Mouse (Mus musculus) adrenal gland, adult 18-20 months (tissue): ENCODE measurements around the gene Mgl2. TPM values are rescaled to one million over a fixed set of nuclear protein-coding genes. Genes with fewer than 3 reads are reported as not detected.
"Not testable (repeated sequence)": the region's sequence is repeated elsewhere in the genome, so short reads cannot be mapped to it uniquely, and the experiment has no call there.

Experiments used
- DNase-seq, 2 experiments: peaks; one replicate each; pipeline ENCODE4 v3.0.0; 2021 to 2022; ENCODE audit warnings: low spot score in 2 of 2
- total RNA-seq, 2 experiments: library from RNA; stranded (reverse); gene quantifications; 1 replicate in 1 of 2; 2 replicates in 1 of 2; pipeline ENCODE4 v1.2.3; 2021

Mgl2 gene
- total RNA-seq, 2 experiments from 2014 or later: 3.8 to 9.2 TPM

DNA sequence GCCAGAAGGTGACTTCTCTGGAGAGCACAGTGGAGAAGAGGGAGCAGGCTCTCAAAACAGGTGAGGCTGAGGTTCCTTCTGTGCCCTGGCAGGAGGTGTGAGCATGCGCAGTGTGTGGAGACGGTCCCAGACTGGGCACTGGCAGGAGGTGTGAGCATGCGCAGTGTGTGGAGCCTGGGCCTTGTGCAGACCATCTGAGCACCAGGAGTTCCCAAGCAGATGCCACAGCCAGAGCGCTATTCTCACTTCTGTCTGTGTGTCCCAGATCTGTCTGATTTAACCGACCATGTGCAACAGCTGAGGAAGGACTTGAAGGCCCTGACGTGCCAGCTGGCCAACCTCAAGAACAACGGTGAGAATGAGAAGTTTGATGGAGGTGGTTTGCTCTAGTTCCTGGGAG is 39.3 kb downstream of the Mgl2 start:
- DNase-seq: not testable (repeated sequence)

DNA sequence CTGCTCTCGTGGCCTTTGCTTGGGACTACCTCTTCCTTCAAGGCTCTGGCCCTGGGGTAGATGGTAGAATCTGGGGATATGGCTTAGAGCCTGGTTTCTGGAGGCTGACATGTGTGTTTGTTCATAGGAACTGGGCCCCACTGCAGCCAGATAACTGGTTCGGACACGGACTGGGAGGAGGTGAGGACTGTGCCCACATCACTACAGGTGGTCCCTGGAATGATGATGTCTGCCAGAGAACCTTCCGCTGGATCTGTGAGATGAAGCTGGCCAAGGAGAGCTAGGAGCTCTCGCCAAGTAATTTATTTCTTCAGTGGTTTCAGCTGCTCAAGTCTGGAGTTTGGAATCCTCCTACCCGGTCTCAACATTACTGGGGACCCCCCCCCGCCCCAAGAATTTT is 40.2 kb downstream of the Mgl2 start:
- DNase-seq: no peak

DNA sequence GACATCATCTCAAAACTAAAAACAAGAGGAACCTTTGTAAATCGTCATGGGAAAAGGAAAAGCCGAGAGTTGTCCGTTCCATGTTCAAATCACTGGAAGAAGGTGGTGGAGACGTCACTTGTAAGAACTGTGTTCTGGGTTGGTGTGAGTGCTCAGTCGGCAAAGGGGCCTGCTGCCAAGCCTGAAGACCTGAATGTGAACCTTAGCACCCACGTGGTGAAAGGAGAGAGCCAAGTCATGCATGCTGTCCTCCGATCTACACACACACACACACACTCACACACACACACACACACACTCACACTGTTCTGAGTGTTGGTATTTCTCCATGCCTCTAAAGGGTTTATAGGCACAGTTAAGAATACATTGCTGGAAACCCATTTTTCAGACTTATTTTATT is 41.1 kb downstream of the Mgl2 start:
- DNase-seq: no peak

DNA sequence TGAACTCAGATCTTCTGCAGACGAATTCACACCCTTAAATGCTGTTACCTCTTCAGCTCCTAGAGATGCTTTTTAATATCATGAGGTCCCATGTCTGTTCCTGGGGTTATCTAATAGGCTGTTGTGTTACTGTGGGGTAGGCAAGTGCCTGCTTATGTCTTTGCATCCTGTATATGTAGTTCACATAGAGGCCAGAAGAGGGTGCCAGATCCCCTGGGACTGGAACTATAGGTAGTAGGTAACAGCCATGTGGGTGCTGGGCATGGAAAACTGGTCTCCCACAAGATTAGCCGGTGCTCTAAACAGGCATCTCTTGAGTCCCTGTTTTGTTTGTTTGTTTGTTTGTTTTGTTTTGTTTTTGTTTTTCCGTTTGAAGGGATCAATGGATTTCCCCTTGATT is 41.7 kb downstream of the Mgl2 start:
- peak in 1 of 2 experiments; percentile 29 for DNase-seq

DNA sequence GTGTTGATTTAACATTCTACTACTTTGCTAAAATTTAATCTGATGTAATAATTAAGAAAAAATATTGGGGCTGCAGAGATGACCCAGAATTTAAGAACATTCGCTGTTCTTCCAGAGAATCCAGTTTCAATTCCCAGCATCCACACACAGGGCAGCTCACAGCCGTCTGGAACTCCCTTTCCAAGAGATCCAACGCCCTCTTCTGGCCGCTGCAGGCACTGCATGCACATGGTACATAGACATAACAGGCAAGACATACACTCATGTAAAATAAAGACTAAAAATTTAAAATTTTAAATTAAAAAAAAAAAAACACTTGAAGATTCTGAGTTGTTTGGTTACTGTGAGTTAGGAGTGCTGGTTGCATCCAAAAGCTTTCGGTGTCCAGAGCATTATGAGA is 42.2 kb downstream of the Mgl2 start:
- no peak for DNase-seq

DNA sequence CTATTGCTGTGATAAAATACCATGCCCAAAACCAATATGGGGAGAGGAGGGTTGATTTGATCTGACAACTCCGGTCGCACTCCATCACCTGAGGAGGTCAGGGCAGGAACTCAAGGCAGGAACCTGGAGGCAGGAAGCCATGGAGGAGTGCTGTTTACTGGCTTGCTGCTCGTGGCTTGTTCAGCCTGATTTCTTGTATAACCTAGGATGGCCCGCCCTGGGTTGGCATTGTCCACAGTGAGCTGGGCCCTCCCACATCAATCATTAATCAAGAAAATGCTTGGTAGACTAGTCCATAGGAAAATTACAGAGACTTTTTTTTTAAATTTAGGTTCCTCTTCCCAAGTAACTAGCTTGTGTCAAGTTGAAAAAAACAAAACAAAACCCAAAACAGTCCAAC is 44.4 kb downstream of the Mgl2 start:
- no peak for DNase-seq

DNA sequence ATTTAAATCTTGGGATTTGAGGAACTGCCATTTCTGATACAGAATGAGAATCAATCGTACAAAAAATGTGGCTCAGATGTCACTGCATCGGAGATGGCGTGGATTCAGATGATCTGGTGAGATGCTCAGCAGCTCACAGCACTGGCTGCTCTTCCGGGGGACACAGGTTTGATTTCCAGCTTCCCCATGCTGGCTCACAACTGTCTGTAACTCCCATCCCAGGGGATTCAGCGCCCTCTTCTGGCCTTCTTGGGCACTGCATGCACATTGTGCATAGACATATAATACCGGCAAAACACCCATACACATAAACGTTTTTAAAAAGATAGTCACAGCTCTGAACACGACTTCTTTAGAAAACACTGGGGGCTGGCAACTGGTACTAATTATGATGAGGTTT is 47.5 kb downstream of the Mgl2 start:
- DNase-seq: no peak

DNA sequence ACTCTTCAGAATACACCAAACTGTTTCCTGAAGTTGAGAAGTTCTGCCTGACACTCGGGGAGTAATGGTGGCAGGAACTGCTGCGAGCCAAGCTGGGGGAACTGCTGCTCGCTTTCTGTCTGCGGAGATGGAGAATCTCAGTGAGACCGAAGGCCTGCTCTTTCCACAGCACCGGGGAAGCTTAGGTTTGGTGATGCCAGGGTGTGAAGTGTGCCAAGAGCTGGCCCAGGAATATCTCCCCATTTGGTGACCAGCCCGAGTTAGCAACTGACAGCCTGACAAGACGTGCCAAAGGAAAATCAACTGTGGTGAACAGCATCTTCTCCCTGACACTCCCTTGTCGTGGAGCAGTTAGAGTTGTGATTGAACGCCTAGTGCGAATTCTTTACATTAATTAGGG is 48.2 kb downstream of the Mgl2 start:
- no peak for DNase-seq

DNA sequence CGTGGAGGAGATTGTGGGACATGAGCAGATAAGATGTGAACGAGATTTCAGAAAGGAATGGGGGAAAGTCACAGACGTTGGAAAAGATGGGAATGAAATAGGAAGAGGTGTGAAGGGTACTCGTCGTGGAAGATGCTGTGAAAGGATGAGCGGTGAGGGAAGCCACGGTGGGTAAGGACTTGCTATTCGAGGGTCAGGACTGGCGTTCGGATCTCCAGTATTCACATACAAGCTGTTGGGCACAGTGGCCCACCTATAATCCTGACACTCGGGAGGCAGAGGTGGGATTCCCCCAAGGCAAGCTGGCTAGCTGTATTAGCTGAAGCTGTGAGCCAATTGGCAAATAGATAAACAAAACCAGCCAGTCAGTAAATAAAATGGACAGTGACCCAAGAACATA is 48.6 kb downstream of the Mgl2 start:
- no peak for DNase-seq

DNA sequence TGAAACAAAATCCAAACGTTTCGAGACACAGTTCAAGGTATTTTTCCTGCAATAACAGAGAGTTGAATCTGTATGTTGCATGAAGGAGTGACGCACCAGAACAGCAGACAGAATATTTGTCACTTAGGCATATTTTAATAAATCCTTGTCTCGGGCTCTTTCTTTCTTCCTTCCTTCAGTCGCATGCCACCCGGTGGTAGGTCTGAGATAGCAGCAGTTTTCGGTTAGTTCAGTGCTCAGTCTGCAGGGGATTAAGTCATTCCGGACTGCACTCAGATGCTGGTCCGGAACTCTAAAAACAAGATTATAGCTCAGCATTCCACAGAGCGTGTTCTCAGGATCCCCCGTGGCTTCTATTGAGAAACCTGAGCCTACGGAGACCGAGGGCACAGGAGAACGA is 49.3 kb downstream of the Mgl2 start:
- no peak for DNase-seq

DNA sequence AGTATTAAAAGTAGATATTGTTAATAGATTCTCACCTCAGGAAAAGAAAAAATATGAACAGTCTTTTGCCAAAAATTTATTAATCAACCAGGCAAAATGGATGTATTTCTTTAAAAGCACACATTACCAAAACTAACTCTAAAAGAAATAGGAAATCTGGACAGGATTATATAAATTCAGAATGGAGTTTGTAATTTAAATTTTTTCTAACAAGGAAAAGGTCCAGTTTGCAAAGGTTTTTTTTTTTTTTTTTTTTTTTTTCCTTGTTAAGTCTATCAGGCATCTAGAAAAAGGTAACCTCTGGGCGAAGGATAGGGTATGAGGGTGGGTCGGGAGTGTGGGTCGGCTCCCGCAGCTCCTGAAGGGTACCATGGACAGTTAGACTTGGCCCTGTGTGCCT is 50.4 kb downstream of the Mgl2 start:
- DNase-seq: no peak

DNA sequence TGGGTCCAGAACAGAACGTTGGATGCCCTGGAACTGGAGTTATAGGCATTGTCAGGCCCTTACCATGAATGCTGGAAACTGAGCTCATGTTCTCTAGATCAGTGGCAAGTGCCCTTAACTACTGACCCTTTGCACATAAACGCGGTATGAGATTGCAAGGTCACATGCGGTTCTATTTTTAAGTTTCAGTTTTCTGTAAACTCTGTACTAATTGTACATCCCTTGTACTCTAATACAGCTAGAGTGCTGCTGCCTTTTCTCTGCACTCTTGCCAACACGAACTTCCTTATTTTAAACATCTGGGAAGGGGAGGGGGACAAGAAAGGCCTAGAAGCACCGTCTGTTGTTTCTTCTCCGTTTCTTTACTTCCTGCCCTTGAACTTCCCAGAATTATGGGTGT is 55.0 kb downstream of the Mgl2 start:
- DNase-seq: no peak

Other genes with a start within 250 kb of the Mgl2 start
- gene Kctd11, start 248.9 kb upstream of the Mgl2 start, total RNA-seq: 1 to 10 TPM; 3.6 to 6.0 TPM
- gene Acap1, start 234.8 kb upstream of the Mgl2 start, total RNA-seq: 1 to 10 TPM in 1 of 2 experiments, under 1 TPM in 1; 0.43 to 1.5 TPM
- under 1 TPM; 0.29 to 0.86 TPM for gene 2810408A11Rik, start 229.3 kb upstream of the Mgl2 start, total RNA-seq
- 10 to 100 TPM; 48.5 to 53.9 TPM for gene Neurl4, start 229.3 kb upstream of the Mgl2 start, total RNA-seq
- 10 to 100 TPM; 47.3 to 52.4 TPM for gene Gps2, start 216.4 kb upstream of the Mgl2 start, total RNA-seq
- 100 to 1,000 TPM; 579 to 673 TPM for gene Eif5a, start 208.4 kb upstream of the Mgl2 start, total RNA-seq
- gene Ybx2, start 194.5 kb upstream of the Mgl2 start, total RNA-seq: 10 to 100 TPM; 14.2 to 32.6 TPM
- gene Slc2a4, start 182.1 kb upstream of the Mgl2 start, total RNA-seq: 100 to 1,000 TPM in 1 of 2 experiments, 10 to 100 TPM in 1; 70.7 to 200 TPM
- under 1 TPM in 1 of 2 experiments, not detected in 1; 0.66 TPM for gene Cldn7, start 165.6 kb upstream of the Mgl2 start, total RNA-seq
- 100 to 1,000 TPM; 114 to 123 TPM for gene Ctdnep1, start 149.2 kb upstream of the Mgl2 start, total RNA-seq
- 10 to 100 TPM; 62.7 to 81.3 TPM for gene Elp5, start 147.8 kb upstream of the Mgl2 start, total RNA-seq
- 100 to 1,000 TPM; 436 to 473 TPM for gene Gabarap, start 139.2 kb upstream of the Mgl2 start, total RNA-seq
- 10 to 100 TPM; 51.5 to 57.5 TPM for gene Phf23, start 134.6 kb upstream of the Mgl2 start, total RNA-seq
- gene Dvl2, start 129.7 kb upstream of the Mgl2 start, total RNA-seq: 10 to 100 TPM; 13.8 to 14.9 TPM
- gene Acadvl, start 114.9 kb upstream of the Mgl2 start, total RNA-seq: 1,000 to 10,000 TPM in 1 of 2 experiments, 100 to 1,000 TPM in 1; 522 to 1,041 TPM
- 10 to 100 TPM; 24.6 to 33.0 TPM for gene Dlg4, start 113.4 kb upstream of the Mgl2 start, total RNA-seq
- under 1 TPM in 1 of 2 experiments, not detected in 1; 0.50 TPM for gene Asgr1, start 76.2 kb upstream of the Mgl2 start, total RNA-seq
- 1 to 10 TPM in 1 of 2 experiments, under 1 TPM in 1; 0.83 to 2.5 TPM for gene Asgr2, start 37.7 kb upstream of the Mgl2 start, total RNA-seq
- 1 to 10 TPM; 2.5 to 9.2 TPM for gene Clec10a, start 25.9 kb downstream of the Mgl2 start, total RNA-seq
- 1 to 10 TPM in 1 of 2 experiments, under 1 TPM in 1; 0.53 to 1.1 TPM for gene Slc16a11, start 82.4 kb downstream of the Mgl2 start, total RNA-seq
- 1 to 10 TPM; 2.4 to 2.9 TPM for gene Slc16a13, start 90.7 kb downstream of the Mgl2 start, total RNA-seq
- gene Bcl6b, start 99.5 kb downstream of the Mgl2 start, total RNA-seq: 10 to 100 TPM in 1 of 2 experiments, 1 to 10 TPM in 1; 7.4 to 22.5 TPM
- 10 to 100 TPM; 33.7 to 37.3 TPM for gene 0610010K14Rik, start 107.6 kb downstream of the Mgl2 start, total RNA-seq
- 1 to 10 TPM; 4.3 to 5.3 TPM for gene Gm21988, start 109.5 kb downstream of the Mgl2 start, total RNA-seq
- 100 to 1,000 TPM; 179 to 279 TPM for gene Rnasek, start 109.5 kb downstream of the Mgl2 start, total RNA-seq
- gene Alox12, start 125.0 kb downstream of the Mgl2 start, total RNA-seq: 1 to 10 TPM in 1 of 2 experiments, under 1 TPM in 1; 0.96 to 1.1 TPM
- not detected for gene Alox12e, start 192.3 kb downstream of the Mgl2 start, total RNA-seq
- 1 to 10 TPM; 2.8 to 7.9 TPM for gene Alox15, start 221.7 kb downstream of the Mgl2 start, total RNA-seq